Mouse (Mus musculus) small intestine, adult 2 months (tissue): ENCODE measurements around the gene Sbk1.

Experiments
- CTCF ChIP-seq: fragments of 200-500 bp; IDR thresholded peaks from 2 replicates; pipeline ENCODE4 v1.5.1; 2012; ENCODE audit warnings: low read depth, mild to moderate bottlenecking, control low read depth, inconsistent platforms, low read length, moderate library complexity, mixed read lengths; ENCODE audit not compliant: insufficient replicate concordance, insufficient read length; ENCODE audit errors: extremely low read depth
- POLR2A ChIP-seq: fragments of 200-500 bp; IDR thresholded peaks from 2 replicates; pipeline ENCODE4 v1.6.1; 2012; ENCODE audit warnings: low read depth, mild to moderate bottlenecking, control low read depth, inconsistent platforms, low read length, moderate library complexity

- TF ChIP-seq CTCF = no peak
- TF ChIP-seq POLR2A = no peak
These were observed 57.7 kb downstream of the Sbk1 start for GRCm38 (mm10) chr7:126329907-126330645.
